Mouse (Mus musculus): ENCODE results near the gene Il17a. TPM values are rescaled to one million over a fixed set of nuclear protein-coding genes. Genes with fewer than 3 reads are reported as not detected.
"Not testable (repeated sequence)": the region's sequence is repeated elsewhere in the genome, so short reads cannot be mapped to it uniquely, and the experiment has no call there.

Gene Il17a
- total RNA-seq (2021), result not detected

DNA sequence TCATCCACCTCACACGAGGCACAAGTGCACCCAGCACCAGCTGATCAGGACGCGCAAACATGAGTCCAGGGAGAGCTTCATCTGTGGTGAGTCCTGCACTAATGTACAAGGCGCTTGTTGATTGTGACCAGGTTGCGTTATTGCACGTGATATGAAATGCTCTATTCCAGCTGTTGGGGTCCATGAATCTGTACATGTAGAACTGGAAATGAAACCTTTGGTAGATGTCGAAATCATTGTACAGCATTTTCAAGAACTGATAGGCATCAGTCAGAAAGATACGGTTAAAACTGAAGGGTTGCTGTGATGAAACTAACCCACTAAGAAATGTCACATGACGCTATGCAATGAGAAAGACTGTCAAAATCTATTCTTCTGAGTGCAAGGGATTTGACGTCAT lies at the start of gene Il17a:
Il17a (plus strand) TSS at position 3 of the 400 bp plus-strand sequence.
- intact Hi-C loops (cut with DNase I), result no loop called here
- DNase-seq (ENCODE audit: extremely low spot score in 1 of 2, low spot score in 2 of 2), result no peak

DNA sequence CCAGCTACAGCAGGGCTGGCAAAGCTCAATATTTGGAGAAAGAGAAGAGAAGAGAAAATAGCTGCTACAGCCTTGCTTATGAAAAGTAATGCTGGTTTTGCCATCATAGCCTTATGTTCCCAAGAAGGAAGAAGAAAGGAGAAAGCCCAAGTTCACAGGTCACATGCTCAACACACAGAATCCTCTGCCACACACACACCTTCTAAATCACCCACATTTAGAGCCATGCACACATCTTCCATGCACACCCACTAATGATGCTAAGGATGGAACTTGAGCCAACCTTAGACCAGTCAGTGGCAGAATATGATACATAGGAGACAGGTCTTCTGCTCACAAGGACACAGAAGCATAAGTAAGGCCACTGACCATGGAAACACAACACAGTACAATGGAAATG lies 47.9 kb upstream of the Il17a start:
- intact Hi-C loops (cut with DNase I), result no loop called here
- DNase-seq (ENCODE audit: extremely low spot score in 1 of 2, low spot score in 2 of 2), result no peak

DNA sequence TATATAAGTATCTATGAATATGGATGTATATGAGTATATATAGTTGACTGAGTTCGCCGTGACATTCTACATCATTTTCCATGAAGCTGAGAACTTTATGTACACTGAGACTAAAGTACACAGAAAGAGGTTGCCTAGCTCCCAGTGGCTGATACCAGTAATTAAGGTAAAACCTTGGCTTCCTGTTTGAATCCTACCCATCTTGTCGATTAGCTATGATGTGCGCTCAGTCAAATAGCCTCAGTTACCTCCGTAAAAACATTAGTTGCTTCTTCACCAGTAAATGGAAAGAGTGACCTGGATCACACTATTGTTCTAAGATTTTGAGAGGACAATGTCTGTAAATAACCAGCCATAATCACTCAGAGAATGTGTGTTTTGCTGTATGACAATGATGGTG lies 47.3 kb upstream of the Il17a start:
- no peak for DNase-seq (ENCODE audit: extremely low spot score in 1 of 2, low spot score in 2 of 2)
- intact Hi-C loops (cut with DNase I), result no loop called here

DNA sequence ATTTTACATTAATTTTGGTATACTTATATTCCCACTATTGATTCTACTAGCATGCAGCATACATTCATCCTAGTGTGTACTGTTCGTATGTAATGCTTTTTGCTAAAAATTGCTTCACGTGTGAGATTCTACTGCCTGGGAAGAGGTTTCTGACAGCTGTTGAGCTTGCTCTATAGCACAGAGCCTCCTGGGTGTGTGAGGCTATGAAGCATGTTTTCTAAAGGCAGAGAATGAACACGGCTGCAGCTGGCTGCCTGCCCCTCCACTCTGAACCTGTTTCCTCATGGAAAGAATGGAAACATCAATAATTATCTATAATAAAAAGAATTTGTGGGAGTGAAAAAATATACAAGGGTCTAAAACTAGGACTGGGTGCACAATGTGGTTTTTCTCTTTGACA lies 46.9 kb upstream of the Il17a start:
- intact Hi-C loops (cut with DNase I), result no loop called here

DNA sequence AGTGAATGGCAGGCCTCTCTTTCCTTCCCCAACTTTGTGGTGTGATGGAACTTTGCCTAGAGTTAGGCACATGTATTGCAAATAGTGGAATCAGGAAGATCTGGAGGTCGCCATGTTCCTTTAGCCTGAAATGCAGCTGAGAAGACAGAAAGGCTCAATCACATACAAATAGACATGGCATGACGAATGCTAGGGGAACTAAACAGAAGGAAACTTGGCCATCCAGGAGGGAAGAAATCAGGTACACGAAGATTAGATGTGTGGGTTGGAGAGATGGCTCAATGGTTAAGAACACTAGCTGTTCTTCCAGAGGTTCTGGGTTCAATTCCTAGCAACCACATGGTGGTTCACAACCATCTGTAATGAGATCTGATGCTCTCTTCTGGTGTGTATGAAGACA lies 46.3 kb upstream of the Il17a start:
- intact Hi-C loops (cut with DNase I), result no loop called here
- no peak for DNase-seq (ENCODE audit: extremely low spot score in 1 of 2, low spot score in 2 of 2)

More for the DNA sequence above, 46.9 kb upstream of the Il17a start:
- no peak for DNase-seq (ENCODE audit: extremely low spot score in 1 of 2, low spot score in 2 of 2)

- intact Hi-C loops (cut with DNase I), result no loop called here
- DNase-seq (ENCODE audit: extremely low spot score in 1 of 2, low spot score in 2 of 2), result no peak
Observed at GRCm38 (mm10) chr1:20685393-20685792, 45.3 kb upstream of the Il17a start.

GRCm38 (mm10) chr1:20685907-20686306 lies 44.8 kb upstream of the Il17a start:
- no peak for DNase-seq (ENCODE audit: extremely low spot score in 1 of 2, low spot score in 2 of 2)
- intact Hi-C loops (cut with DNase I), result no loop called here

DNA sequence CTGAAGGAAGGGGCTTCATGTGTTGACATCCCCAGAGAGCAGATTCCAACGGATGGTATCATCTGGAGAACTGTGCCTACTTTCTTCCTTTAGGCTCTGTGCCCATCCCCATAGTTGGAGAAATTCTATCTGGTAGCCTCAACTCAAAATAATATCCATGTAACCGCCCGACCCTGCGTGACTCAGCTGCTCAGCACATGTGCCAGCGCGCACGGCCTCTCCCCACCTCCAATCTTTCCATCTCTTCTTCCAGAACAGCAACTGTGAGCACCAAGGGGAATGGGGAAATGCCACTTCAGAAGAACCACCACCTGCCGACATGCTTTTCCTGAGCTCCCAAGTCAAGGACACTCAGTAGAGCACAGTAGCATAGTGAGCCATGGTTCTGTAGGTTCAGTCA lies 39.4 kb upstream of the Il17a start:
- DNase-seq (ENCODE audit: extremely low spot score in 1 of 2, low spot score in 2 of 2), result no peak
- intact Hi-C loops (cut with DNase I), result no loop called here

DNA sequence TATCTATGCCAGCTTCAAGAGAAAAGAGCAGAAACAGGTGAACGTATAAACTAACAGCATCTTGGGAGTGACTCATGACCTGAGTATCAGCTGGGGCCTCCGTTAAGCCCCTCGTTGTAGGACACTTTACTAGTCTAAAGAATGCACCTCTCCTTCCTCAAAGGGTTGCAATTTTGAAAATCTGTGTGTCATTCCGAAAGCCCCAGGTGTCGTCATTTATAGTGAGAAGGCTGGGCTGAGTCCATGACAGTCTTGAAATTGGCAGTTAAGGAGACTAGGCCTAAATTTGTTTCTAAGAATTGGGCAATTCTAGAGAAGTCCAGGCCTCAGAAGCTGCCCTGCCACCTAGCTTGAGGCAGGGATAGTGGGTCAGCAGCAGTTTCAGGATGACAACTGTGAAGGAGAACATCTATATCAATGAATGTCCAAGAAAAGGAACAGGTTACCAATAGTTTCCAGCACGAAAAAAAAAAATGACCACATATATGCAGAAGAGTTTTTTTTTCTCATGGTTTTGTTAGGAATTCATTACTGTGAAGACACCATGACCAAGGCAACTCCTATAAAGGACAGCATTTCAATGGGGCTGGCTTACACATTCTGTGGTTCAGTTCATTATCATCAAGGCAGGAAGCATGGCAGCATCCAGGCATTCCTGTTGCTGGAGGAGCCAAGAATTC lies 36.9 kb upstream of the Il17a start:
- intact Hi-C loops (cut with DNase I), result no loop called here
- DNase-seq (ENCODE audit: extremely low spot score in 1 of 2, low spot score in 2 of 2), result no peak

DNA sequence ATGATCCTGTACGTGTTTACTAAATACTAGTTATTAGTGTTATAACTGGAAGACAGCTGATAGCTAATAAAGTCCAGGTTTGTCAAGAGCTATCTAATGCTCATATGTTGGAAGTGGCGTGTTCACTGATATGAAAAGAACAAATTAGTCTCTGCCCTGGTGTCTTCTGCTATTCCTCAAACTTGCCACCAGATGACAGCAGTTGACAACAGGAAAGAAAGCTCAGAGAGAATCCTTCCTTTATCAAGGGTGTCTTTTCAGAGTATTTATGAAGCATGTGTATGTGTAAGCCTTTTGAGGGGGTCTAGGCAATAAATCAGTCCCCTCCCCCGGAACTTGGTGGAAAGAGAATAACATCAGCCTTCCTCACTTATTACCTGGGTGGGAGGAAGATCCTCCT lies 30.7 kb upstream of the Il17a start:
- intact Hi-C loops (cut with DNase I), result loop anchor here (5.0 kb wide), 2 partner anchors 102 to 462 kb away; no protein-coding TSS in a partner anchor
- DNase-seq (ENCODE audit: extremely low spot score in 1 of 2, low spot score in 2 of 2), result peak in 1 of 2 experiments; percentile 7

- intact Hi-C loops (cut with DNase I), result no loop called here
- no peak for DNase-seq (ENCODE audit: extremely low spot score in 1 of 2, low spot score in 2 of 2)
Observed at GRCm38 (mm10) chr1:20736572-20736971, 5.9 kb downstream of the Il17a start.

- intact Hi-C loops (cut with DNase I), result no loop called here
- no peak for DNase-seq (ENCODE audit: extremely low spot score in 1 of 2, low spot score in 2 of 2)
Observed at GRCm38 (mm10) chr1:20738483-20738882, 7.8 kb downstream of the Il17a start.

GRCm38 (mm10) chr1:20740496-20740998 lies 9.8 kb downstream of the Il17a start:
- DNase-seq (ENCODE audit: extremely low spot score in 1 of 2, low spot score in 2 of 2), result no peak
- intact Hi-C loops (cut with DNase I), result no loop called here

- DNase-seq (ENCODE audit: extremely low spot score in 1 of 2, low spot score in 2 of 2), result no peak
- intact Hi-C loops (cut with DNase I), result no loop called here
Observed at GRCm38 (mm10) chr1:20754439-20754838, 23.7 kb downstream of the Il17a start.

GRCm38 (mm10) chr1:20757586-20757985 lies 26.9 kb downstream of the Il17a start:
- intact Hi-C loops (cut with DNase I), result no loop called here
- no peak for DNase-seq (ENCODE audit: extremely low spot score in 1 of 2, low spot score in 2 of 2)

DNA sequence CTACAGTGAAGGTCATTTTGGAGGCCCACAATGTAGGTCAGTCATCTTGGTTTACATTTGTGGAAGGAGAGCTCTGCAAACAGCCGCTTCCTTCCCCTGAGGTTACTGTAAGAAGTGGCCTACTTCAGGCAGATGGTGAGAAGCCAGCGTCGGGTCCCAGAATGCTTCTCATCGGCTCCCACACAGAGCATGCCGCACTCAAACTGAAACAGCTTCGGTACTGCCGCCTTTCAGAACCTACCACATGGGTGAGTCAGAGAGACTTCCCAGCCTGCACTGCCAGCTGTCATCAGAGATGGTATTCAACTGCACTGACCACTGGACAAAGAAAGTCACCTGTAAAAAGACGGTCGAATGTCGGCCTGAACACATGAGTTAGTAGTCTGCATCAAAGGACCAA lies 29.1 kb downstream of the Il17a start:
- peak; percentile 1 to 28 for DNase-seq (ENCODE audit: extremely low spot score in 1 of 2, low spot score in 2 of 2)
- intact Hi-C loops (cut with DNase I), result no loop called here

- intact Hi-C loops (cut with DNase I), result no loop called here
Observed at GRCm38 (mm10) chr1:20760331-20760730, 29.6 kb downstream of the Il17a start.

GRCm38 (mm10) chr1:20761411-20761810 lies 30.7 kb downstream of the Il17a start:
- no peak for DNase-seq (ENCODE audit: extremely low spot score in 1 of 2, low spot score in 2 of 2)
- intact Hi-C loops (cut with DNase I), result no loop called here

More at GRCm38 (mm10) chr1:20760331-20760730, 29.6 kb downstream of the Il17a start:
- no peak for DNase-seq (ENCODE audit: extremely low spot score in 1 of 2, low spot score in 2 of 2)

DNA sequence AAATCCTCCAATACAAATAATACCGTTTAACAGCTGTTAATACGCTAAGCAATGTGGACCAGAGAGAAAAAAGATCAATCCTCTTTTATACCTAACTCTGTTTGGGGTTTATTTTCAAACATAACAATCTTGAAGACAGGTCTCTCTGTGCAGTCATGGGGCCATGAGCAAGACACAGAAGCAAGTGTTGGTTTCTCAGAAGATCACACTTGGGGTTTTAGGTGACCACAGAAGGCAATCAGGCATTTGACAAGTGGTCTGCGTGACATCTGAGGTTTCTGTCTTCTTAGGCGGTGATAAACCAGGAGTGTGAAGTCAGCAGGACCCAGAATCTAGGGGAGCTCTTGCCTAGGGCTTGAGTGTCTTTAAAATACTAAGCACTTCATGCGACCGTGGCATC lies 35.8 kb downstream of the Il17a start:
- no peak for DNase-seq (ENCODE audit: extremely low spot score in 1 of 2, low spot score in 2 of 2)
- intact Hi-C loops (cut with DNase I), result no loop called here

DNA sequence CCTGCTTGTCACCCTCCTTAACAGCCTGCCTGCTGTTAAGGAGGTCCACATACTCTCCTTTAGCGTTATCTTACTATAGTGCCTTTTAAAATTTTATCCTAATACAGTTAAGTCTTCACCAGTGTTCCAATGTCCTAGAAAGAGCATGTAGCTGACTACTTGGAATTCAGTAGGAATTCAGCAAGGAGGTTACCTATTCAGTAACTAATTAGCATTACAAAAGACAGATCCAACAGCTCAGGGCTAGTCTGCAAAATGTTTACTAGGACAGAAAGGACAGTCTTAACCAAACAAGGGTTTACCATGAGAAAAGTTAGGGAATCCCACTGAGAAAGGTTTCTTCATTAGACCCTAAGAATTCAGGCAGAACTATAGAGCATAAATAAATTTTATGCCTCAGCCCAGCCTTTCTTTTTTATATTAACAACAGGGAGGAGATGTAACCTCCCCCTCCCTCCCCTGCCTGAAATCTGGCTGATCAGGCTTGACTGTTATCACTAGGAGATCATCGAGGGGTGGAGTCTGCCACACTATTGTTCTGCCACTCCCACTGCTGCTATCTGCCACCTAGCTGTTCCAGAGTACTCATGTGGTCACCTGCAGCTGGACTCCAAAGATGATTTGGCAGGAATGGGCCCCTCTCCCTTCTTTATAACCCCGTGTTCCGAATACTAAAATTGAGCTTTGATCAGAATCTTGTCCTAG lies 43.5 kb downstream of the Il17a start:
- intact Hi-C loops (cut with DNase I); DNase-seq (ENCODE audit: extremely low spot score in 1 of 2, low spot score in 2 of 2): not testable (repeated sequence)
